Mouse (Mus musculus): Measurements from ENCODE around the gene Selenof.
A peak's percentile ranks its signal among the peaks of the same experiment; 100 is the strongest.
"Not testable (repeated sequence)": the region's sequence is repeated elsewhere in the genome, so short reads cannot be mapped to it uniquely, and the experiment has no call there.

Gene Selenof

GRCm38 (mm10) chr3:144602819-144603218, 32.7 kb downstream of the Selenof start:
- no peak for DNase-seq (ENCODE audit: low spot score)

- DNase-seq (ENCODE audit: low spot score), result peak; percentile 37
Observed at GRCm38 (mm10) chr3:144603558-144603957, 33.5 kb downstream of the Selenof start.

- no peak for DNase-seq (ENCODE audit: low spot score)
Observed at GRCm38 (mm10) chr3:144604205-144604604, 34.1 kb downstream of the Selenof start.

- DNase-seq (ENCODE audit: low spot score), result not testable (repeated sequence)
Observed at GRCm38 (mm10) chr3:144605811-144606210, 35.7 kb downstream of the Selenof start.

- no peak for DNase-seq (ENCODE audit: low spot score)
Observed at GRCm38 (mm10) chr3:144606449-144606848, 36.3 kb downstream of the Selenof start.

GRCm38 (mm10) chr3:144608090-144608489, 38.0 kb downstream of the Selenof start:
- no peak for DNase-seq (ENCODE audit: low spot score)

GRCm38 (mm10) chr3:144610759-144611158, 40.7 kb downstream of the Selenof start:
- no peak for DNase-seq (ENCODE audit: low spot score)

GRCm38 (mm10) chr3:144611626-144612271, 41.6 kb downstream of the Selenof start:
- DNase-seq (ENCODE audit: low spot score), result peak; percentile 46

- DNase-seq (ENCODE audit: low spot score), result no peak
Observed at GRCm38 (mm10) chr3:144612382-144612781, 42.3 kb downstream of the Selenof start.

GRCm38 (mm10) chr3:144614277-144614676, 44.2 kb downstream of the Selenof start:
- no peak for DNase-seq (ENCODE audit: low spot score)

- DNase-seq (ENCODE audit: low spot score), result no peak
Observed at GRCm38 (mm10) chr3:144614698-144615097, 44.6 kb downstream of the Selenof start.

- DNase-seq (ENCODE audit: low spot score), result no peak
Observed at GRCm38 (mm10) chr3:144615459-144615858, 45.4 kb downstream of the Selenof start.

GRCm38 (mm10) chr3:144616654-144617425, 46.7 kb downstream of the Selenof start:
- peak; percentile 93 for DNase-seq (ENCODE audit: low spot score)

- DNase-seq (ENCODE audit: low spot score), result no peak
Observed at GRCm38 (mm10) chr3:144617633-144618180, 47.6 kb downstream of the Selenof start.

- no peak for DNase-seq (ENCODE audit: low spot score)
Observed at GRCm38 (mm10) chr3:144622930-144623612, 53.0 kb downstream of the Selenof start.

GRCm38 (mm10) chr3:144625691-144626090, 55.6 kb downstream of the Selenof start:
- DNase-seq (ENCODE audit: low spot score), result peak; percentile 71

GRCm38 (mm10) chr3:144628005-144628914, 58.2 kb downstream of the Selenof start:
- no peak for DNase-seq (ENCODE audit: low spot score)

GRCm38 (mm10) chr3:144628915-144629230, 58.8 kb downstream of the Selenof start:
- DNase-seq (ENCODE audit: low spot score), result no peak

GRCm38 (mm10) chr3:144635236-144635635, 65.1 kb downstream of the Selenof start:
- no peak for DNase-seq (ENCODE audit: low spot score)

- no peak for DNase-seq (ENCODE audit: low spot score)
Observed at GRCm38 (mm10) chr3:144638110-144638509, 68.0 kb downstream of the Selenof start.

GRCm38 (mm10) chr3:144639387-144639786, 69.3 kb downstream of the Selenof start:
- no peak for DNase-seq (ENCODE audit: low spot score)

- peak; percentile 71 for DNase-seq (ENCODE audit: low spot score)
Observed at GRCm38 (mm10) chr3:144640033-144640432, 69.9 kb downstream of the Selenof start.

Data from adipocyte (in vitro differentiated cells).